In the genomic region with DNA sequence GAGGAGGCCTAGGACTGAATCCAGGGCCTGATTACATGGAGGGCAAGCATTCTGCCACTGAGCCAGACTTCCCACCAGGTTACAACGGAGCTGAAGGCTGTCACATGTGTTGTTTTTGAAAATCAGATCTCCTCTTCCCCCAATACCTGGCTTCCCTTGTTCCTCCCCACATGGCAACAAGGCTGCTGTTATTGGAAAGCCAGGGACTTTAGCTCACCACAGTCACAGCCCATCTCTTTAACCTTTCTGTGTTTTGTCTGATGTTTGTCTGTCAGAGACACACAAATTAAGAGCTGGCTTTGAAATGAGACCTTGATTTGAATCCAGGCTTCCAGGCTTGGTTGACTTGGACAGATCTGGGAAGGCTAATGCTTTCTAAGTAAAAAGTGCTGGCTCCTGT, we compare ENCODE assay signal across 10 mouse cellular contexts. TPM values are rescaled to one million over a fixed set of nuclear protein-coding genes. Genes with fewer than 3 reads are reported as not detected.
A peak's percentile ranks its signal among the peaks of the same experiment; 100 is the strongest.
DNase-seq lines count a peak whose midpoint lies in the region; ATAC-seq and TF ChIP-seq lines count a peak whose summit lies in the region.
"Had no signal": no experiment of that assay in that cellular context is flagged by ENCODE, and none has a peak within 500 bp of the region (broad histone marks: within the 10 kb centered on the region; RNA-seq: fewer than 3 reads in every experiment).

No protein-coding gene starts in this region.

- no peaks in the 10 kb centered on the region for H3K36me3 ChIP-seq in heart, embryonic 14.5 days (ENCODE audit: control insufficient read depth, insufficient read depth, low read length)
- no peaks in the 10 kb centered on the region for H3K36me3 ChIP-seq in embryonic facial prominence, embryonic 11.5 days (replicated peaks; ENCODE audit: control insufficient read depth, insufficient read depth, low read depth, low read length)
- H3K36me3 ChIP-seq in hindbrain, postnatal 0 days (ENCODE audit: insufficient read depth, low read length), result no peaks in the 10 kb centered on the region
- H3K36me3 ChIP-seq in midbrain, embryonic 16.5 days (ENCODE audit: control insufficient read depth, insufficient read depth, low read length), result no peaks in the 10 kb centered on the region

- DNase-seq in heart, postnatal 25 days (ENCODE audit: low spot score), result no peak
- DNase-seq in embryonic facial prominence, embryonic 11.5 days (ENCODE audit: low spot score), result no peak
- DNase-seq in hindbrain, postnatal 0 days (ENCODE audit: low spot score), result no peak
- DNase-seq in thymus, postnatal 36 days, result no peak
- no peak for DNase-seq in right cerebral cortex, postnatal 14 days
- DNase-seq: lung, adult 2 months; thymus, adult 2 months had no signal

- H3K9ac ChIP-seq in heart, embryonic 14.5 days (ENCODE audit: low read length), result peak overlapping the region; percentile 91
- H3K9ac ChIP-seq in embryonic facial prominence, embryonic 11.5 days (replicated peaks; ENCODE audit: low read length), result no peak overlapping the region; the same call in 1 of the 2 replicates
- peak overlapping the region; percentile 35 for H3K9ac ChIP-seq in hindbrain, postnatal 0 days (replicated peaks; ENCODE audit: low read length)
- peak overlapping the region; percentile 42; the same call in 1 of the 2 replicates for H3K9ac ChIP-seq in midbrain, embryonic 16.5 days (ENCODE audit: low read depth, low read length)

- no peaks in the 10 kb centered on the region for H3K9me3 ChIP-seq in heart, embryonic 14.5 days (ENCODE audit: control insufficient read depth, low read length)
- H3K9me3 ChIP-seq in embryonic facial prominence, embryonic 11.5 days (replicated peaks; ENCODE audit: control insufficient read depth, low read length), result no peaks in the 10 kb centered on the region
- no peaks in the 10 kb centered on the region for H3K9me3 ChIP-seq in hindbrain, postnatal 0 days (ENCODE audit: low read length)
- no peaks in the 10 kb centered on the region for H3K9me3 ChIP-seq in midbrain, embryonic 16.5 days (replicated peaks; ENCODE audit: control insufficient read depth, low read length, poor library complexity, severe bottlenecking)

- no peak for TF ChIP-seq CTCF in hindbrain, postnatal 0 days (IDR thresholded peaks at IDR 0.05; ENCODE audit: low read depth)

- no peak overlapping the region for H3K27ac ChIP-seq in heart, embryonic 14.5 days (replicated peaks in 1 of 2; ENCODE audit: control insufficient read depth in 1 of 2, insufficient read depth in 1 of 2, low read depth in 2 of 2, low read length in 2 of 2)
- no peak overlapping the region for H3K27ac ChIP-seq in embryonic facial prominence, embryonic 11.5 days (replicated peaks; ENCODE audit: low read depth, low read length)
- no peak overlapping the region for H3K27ac ChIP-seq in hindbrain, postnatal 0 days
- no peak overlapping the region for H3K27ac ChIP-seq in midbrain, embryonic 16.5 days (ENCODE audit: low read length)

- peak overlapping the region; percentile 30 to 87; a peak in 3 of 4 replicates for H3K4me3 ChIP-seq in heart, embryonic 14.5 days (ENCODE audit: control insufficient read depth in 1 of 2, insufficient read depth in 1 of 2, low read depth in 1 of 2, low read length in 2 of 2)
- H3K4me3 ChIP-seq in embryonic facial prominence, embryonic 11.5 days (ENCODE audit: low read depth, low read length), result peak overlapping the region; percentile 93
- H3K4me3 ChIP-seq in hindbrain, postnatal 0 days (ENCODE audit: low read length), result peak overlapping the region; percentile 83
- H3K4me3 ChIP-seq in midbrain, embryonic 16.5 days (ENCODE audit: low read depth, low read length), result peak overlapping the region; percentile 95

- 22% methylated on average over 1 of the region's 1 CpGs for WGBS in heart, embryonic 14.5 days
- 7% methylated on average over 1 of the region's 1 CpGs for WGBS in embryonic facial prominence, embryonic 11.5 days
- WGBS in hindbrain, postnatal 0 days, result 17% methylated on average over 1 of the region's 1 CpGs
- 39% methylated on average over 1 of the region's 1 CpGs for WGBS in midbrain, embryonic 16.5 days

- intact Hi-C loops in heart, postnatal 25 days (cut with DNase I), result no loop called here

- H3K4me2 ChIP-seq in heart, embryonic 14.5 days (ENCODE audit: low read length), result peak overlapping the region; percentile 63
- peak overlapping the region; percentile 58; the same call in 1 of the 2 replicates for H3K4me2 ChIP-seq in embryonic facial prominence, embryonic 11.5 days (ENCODE audit: low read depth, low read length)
- H3K4me2 ChIP-seq in hindbrain, postnatal 0 days (ENCODE audit: low read depth, low read length), result peak overlapping the region; percentile 73
- peak overlapping the region; percentile 90 for H3K4me2 ChIP-seq in midbrain, embryonic 16.5 days (ENCODE audit: low read length)

- peaks cover 12 to 40% of the 10 kb centered on the region in 2 experiments for H3K4me1 ChIP-seq in heart, embryonic 14.5 days (ENCODE audit: control insufficient read depth in 2 of 2, insufficient read depth in 2 of 2, low read length in 2 of 2)
- no peaks in the 10 kb centered on the region for H3K4me1 ChIP-seq in embryonic facial prominence, embryonic 11.5 days (ENCODE audit: control insufficient read depth, insufficient read depth, low read length)
- peaks cover 12% of the 10 kb centered on the region for H3K4me1 ChIP-seq in hindbrain, postnatal 0 days (ENCODE audit: insufficient read depth, low read length)
- peaks cover 27% of the 10 kb centered on the region for H3K4me1 ChIP-seq in midbrain, embryonic 16.5 days (ENCODE audit: control insufficient read depth, insufficient read depth, low read length)

- no peak for ATAC-seq in heart, embryonic 14.5 days (ENCODE audit: insufficient number of reproducible peaks, insufficient read depth, low FRiP score, low read depth)
- no peak for ATAC-seq in embryonic facial prominence, embryonic 11.5 days (replicated peaks; ENCODE audit: insufficient number of reproducible peaks, low FRiP score, low TSS enrichment, low read depth)
- ATAC-seq in hindbrain, postnatal 0 days, result no peak
- no peak for ATAC-seq in midbrain, embryonic 16.5 days
- ATAC-seq in megakaryocyte-erythroid progenitor cell, adult 5-6 weeks (replicated peaks; ENCODE audit: low FRiP score, low TSS enrichment, poor library complexity, severe bottlenecking), result no peak

- H3K27me3 ChIP-seq in heart, embryonic 14.5 days (ENCODE audit: control insufficient read depth, insufficient read depth, low read length), result no peaks in the 10 kb centered on the region
- H3K27me3 ChIP-seq in embryonic facial prominence, embryonic 11.5 days (ENCODE audit: control insufficient read depth, insufficient read depth, low read length), result no peaks in the 10 kb centered on the region
- H3K27me3 ChIP-seq in hindbrain, postnatal 0 days (ENCODE audit: insufficient read depth, low read length), result no peaks in the 10 kb centered on the region
- H3K27me3 ChIP-seq in midbrain, embryonic 16.5 days (ENCODE audit: control insufficient read depth, insufficient read depth, low read depth, low read length), result no peaks in the 10 kb centered on the region

RNA-seq across cellular contexts. Expression of gene Uso1, which starts 1.5 kb away (rescaled TPM):
- polyA plus RNA-seq in heart, embryonic 14.5 days (2014; fragmentation: Nextera tagmentation; extraction: Ambion mirVana), result 21.3 and 22.9 TPM in 2 replicates
- 10 to 100 TPM; 38.2 to 38.3 TPM for total RNA-seq in heart, postnatal 25 days (2021)
- polyA plus RNA-seq in embryonic facial prominence, embryonic 11.5 days (2014; fragmentation: Nextera tagmentation; extraction: Ambion mirVana), result 25.7 and 26.0 TPM in 2 replicates
- total RNA-seq in hindbrain, postnatal 0 days (2014; rRNA removed), result 16.1 and 17.7 TPM in 2 replicates
- polyA plus RNA-seq in hindbrain, postnatal 0 days (2015; fragmentation: Nextera tagmentation; extraction: Ambion mirVana), result 29.6 and 29.8 TPM in 2 replicates
- 38.4 and 46.0 TPM in 2 replicates for polyA plus RNA-seq in midbrain, embryonic 16.5 days (2015; fragmentation: Nextera tagmentation; extraction: Ambion mirVana)
- total RNA-seq in megakaryocyte-erythroid progenitor cell, adult 5-6 weeks (2014; fragmentation: Nextera tagmentation), result 39.3 and 42.0 TPM in 2 replicates
- total RNA-seq in megakaryocyte-erythroid progenitor cell, adult 5-6 weeks (2017), result 12.2 and 13.4 TPM in 2 replicates

RNA-seq across cellular contexts. Expression of gene G3bp2, which starts 55.7 kb away (rescaled TPM):
- 141 and 151 TPM in 2 replicates for polyA plus RNA-seq in heart, embryonic 14.5 days (2014; fragmentation: Nextera tagmentation; extraction: Ambion mirVana)
- 10 to 100 TPM; 64.4 to 67.9 TPM for total RNA-seq in heart, postnatal 25 days (2021)
- 275 and 289 TPM in 2 replicates for polyA plus RNA-seq in embryonic facial prominence, embryonic 11.5 days (2014; fragmentation: Nextera tagmentation; extraction: Ambion mirVana)
- 132 and 143 TPM in 2 replicates for total RNA-seq in hindbrain, postnatal 0 days (2014; rRNA removed)
- 265 and 271 TPM in 2 replicates for polyA plus RNA-seq in hindbrain, postnatal 0 days (2015; fragmentation: Nextera tagmentation; extraction: Ambion mirVana)
- 376 and 385 TPM in 2 replicates for polyA plus RNA-seq in midbrain, embryonic 16.5 days (2015; fragmentation: Nextera tagmentation; extraction: Ambion mirVana)
- 58.2 and 67.8 TPM in 2 replicates for total RNA-seq in megakaryocyte-erythroid progenitor cell, adult 5-6 weeks (2014; fragmentation: Nextera tagmentation)
- 89.5 and 117 TPM in 2 replicates for total RNA-seq in megakaryocyte-erythroid progenitor cell, adult 5-6 weeks (2017)
